Mouse (Mus musculus): Measurements from ENCODE around the gene Cops2. TPM values are rescaled to one million over a fixed set of nuclear protein-coding genes. Genes with fewer than 3 reads are reported as not detected.
A peak's percentile ranks its signal among the peaks of the same experiment; 100 is the strongest.

Gene Cops2
- polyA plus RNA-seq, 1 experiment from 2014 or later = 96.6 TPM

GRCm38 (mm10) chr2:125885891-125886576 lies 27.1 kb upstream of the Cops2 start:
- Histone ChIP-seq H3K4me2 (replicated peaks; ENCODE audit: low read depth, low read length) (no peak overlapping the region), H3K9ac (ENCODE audit: low read depth, low read length) (no peak overlapping the region), H3K4me1 (ENCODE audit: control insufficient read depth, insufficient read depth, low read length) (no peaks in the 10 kb centered on the region), H3K27me3 (ENCODE audit: control insufficient read depth, insufficient read depth, low read length) (no peaks in the 10 kb centered on the region), H3K4me3 (ENCODE audit: low read length) (no peak overlapping the region), H3K27ac (ENCODE audit: low read depth, low read length) (no peak overlapping the region), H3K36me3 (ENCODE audit: control insufficient read depth, insufficient read depth, low read length) (no peaks in the 10 kb centered on the region), H3K9me3 (ENCODE audit: control insufficient read depth, low read length) (peaks cover 2% of the 10 kb centered on the region; the same call in 1 of the 2 replicates)
- ATAC-seq (ENCODE audit: low FRiP score, low TSS enrichment) = no peak
- WGBS = 88% methylated on average over 4 of the region's 4 CpGs

GRCm38 (mm10) chr2:125870159-125870558 lies 11.2 kb upstream of the Cops2 start:
- no peaks in the 10 kb centered on the region for H3K9me3 ChIP-seq (ENCODE audit: control insufficient read depth, low read length)
- H3K4me1 ChIP-seq (ENCODE audit: control insufficient read depth, insufficient read depth, low read length) = no peaks in the 10 kb centered on the region; the same call in 1 of the 2 replicates
- H3K4me2 ChIP-seq (replicated peaks; ENCODE audit: low read depth, low read length) = no peak overlapping the region
- no peak overlapping the region for H3K4me3 ChIP-seq (ENCODE audit: low read length)
- H3K27ac ChIP-seq (ENCODE audit: low read depth, low read length) = no peak overlapping the region
- H3K27me3 ChIP-seq (ENCODE audit: control insufficient read depth, insufficient read depth, low read length) = no peaks in the 10 kb centered on the region
- WGBS = 45% methylated on average over 3 of the region's 3 CpGs
- ATAC-seq (ENCODE audit: low FRiP score, low TSS enrichment) = peak; percentile 93
- H3K36me3 ChIP-seq (ENCODE audit: control insufficient read depth, insufficient read depth, low read length) = no peaks in the 10 kb centered on the region; the same call in 1 of the 2 replicates
- H3K9ac ChIP-seq (ENCODE audit: low read depth, low read length) = no peak overlapping the region

GRCm38 (mm10) chr2:125868301-125868700 lies 9.4 kb upstream of the Cops2 start:
- H3K4me2 ChIP-seq (replicated peaks; ENCODE audit: low read depth, low read length) = no peak overlapping the region
- no peak overlapping the region for H3K4me3 ChIP-seq (ENCODE audit: low read length)
- 76% methylated on average over 3 of the region's 3 CpGs for WGBS
- H3K9me3 ChIP-seq (ENCODE audit: control insufficient read depth, low read length) = no peaks in the 10 kb centered on the region
- H3K36me3 ChIP-seq (ENCODE audit: control insufficient read depth, insufficient read depth, low read length) = no peaks in the 10 kb centered on the region; the same call in 1 of the 2 replicates
- ATAC-seq (ENCODE audit: low FRiP score, low TSS enrichment) = no peak
- H3K27me3 ChIP-seq (ENCODE audit: control insufficient read depth, insufficient read depth, low read length) = no peaks in the 10 kb centered on the region
- no peak overlapping the region for H3K27ac ChIP-seq (ENCODE audit: low read depth, low read length)
- no peaks in the 10 kb centered on the region; the same call in 1 of the 2 replicates for H3K4me1 ChIP-seq (ENCODE audit: control insufficient read depth, insufficient read depth, low read length)
- H3K9ac ChIP-seq (ENCODE audit: low read depth, low read length) = no peak overlapping the region

GRCm38 (mm10) chr2:125866058-125866740 lies 7.3 kb upstream of the Cops2 start:
- no peaks in the 10 kb centered on the region for H3K27me3 ChIP-seq (ENCODE audit: control insufficient read depth, insufficient read depth, low read length)
- peak overlapping the region; percentile 37; the same call in 1 of the 2 replicates for H3K27ac ChIP-seq (ENCODE audit: low read depth, low read length)
- H3K9ac ChIP-seq (ENCODE audit: low read depth, low read length) = peak overlapping the region; percentile 65
- H3K4me3 ChIP-seq (ENCODE audit: low read length) = peak overlapping the region; percentile 61
- whole genome bisulfite sequencing = 4% methylated on average over 22 of the region's 23 CpGs
- no peaks in the 10 kb centered on the region for H3K9me3 ChIP-seq (ENCODE audit: control insufficient read depth, low read length)
- H3K4me1 ChIP-seq (ENCODE audit: control insufficient read depth, insufficient read depth, low read length) = no peaks in the 10 kb centered on the region; the same call in 1 of the 2 replicates
- peak; percentile 90 for ATAC-seq (ENCODE audit: low FRiP score, low TSS enrichment)
- H3K4me2 ChIP-seq (replicated peaks; ENCODE audit: low read depth, low read length) = peak overlapping the region; percentile 60
- H3K36me3 ChIP-seq (ENCODE audit: control insufficient read depth, insufficient read depth, low read length) = no peaks in the 10 kb centered on the region; the same call in 1 of the 2 replicates

GRCm38 (mm10) chr2:125865585-125865984 lies 6.6 kb upstream of the Cops2 start:
- Histone ChIP-seq H3K36me3 (ENCODE audit: control insufficient read depth, insufficient read depth, low read length) (no peaks in the 10 kb centered on the region; the same call in 1 of the 2 replicates), H3K4me2 (replicated peaks; ENCODE audit: low read depth, low read length) (peak overlapping the region; percentile 60), H3K4me3 (ENCODE audit: low read length) (peak overlapping the region; percentile 61), H3K9ac (ENCODE audit: low read depth, low read length) (no peak overlapping the region), H3K27me3 (ENCODE audit: control insufficient read depth, insufficient read depth, low read length) (no peaks in the 10 kb centered on the region), H3K27ac (ENCODE audit: low read depth, low read length) (no peak overlapping the region), H3K9me3 (ENCODE audit: control insufficient read depth, low read length) (no peaks in the 10 kb centered on the region), H3K4me1 (ENCODE audit: control insufficient read depth, insufficient read depth, low read length) (no peaks in the 10 kb centered on the region; the same call in 1 of the 2 replicates)
- no peak for ATAC-seq (ENCODE audit: low FRiP score, low TSS enrichment)

GRCm38 (mm10) chr2:125864551-125864950 lies 5.6 kb upstream of the Cops2 start:
- no peak overlapping the region for H3K9ac ChIP-seq (ENCODE audit: low read depth, low read length)
- WGBS = 95% methylated on average over 1 of the region's 1 CpGs
- H3K9me3 ChIP-seq (ENCODE audit: control insufficient read depth, low read length) = no peaks in the 10 kb centered on the region
- no peak overlapping the region for H3K4me3 ChIP-seq (ENCODE audit: low read length)
- H3K4me1 ChIP-seq (ENCODE audit: control insufficient read depth, insufficient read depth, low read length) = no peaks in the 10 kb centered on the region; the same call in 1 of the 2 replicates
- no peaks in the 10 kb centered on the region for H3K27me3 ChIP-seq (ENCODE audit: control insufficient read depth, insufficient read depth, low read length)
- no peak overlapping the region for H3K27ac ChIP-seq (ENCODE audit: low read depth, low read length)
- ATAC-seq (ENCODE audit: low FRiP score, low TSS enrichment) = no peak
- H3K4me2 ChIP-seq (replicated peaks; ENCODE audit: low read depth, low read length) = no peak overlapping the region
- H3K36me3 ChIP-seq (ENCODE audit: control insufficient read depth, insufficient read depth, low read length) = no peaks in the 10 kb centered on the region; the same call in 1 of the 2 replicates

- H3K27ac ChIP-seq (ENCODE audit: low read depth, low read length) = no peak overlapping the region
- WGBS = 78% methylated on average over 3 of the region's 3 CpGs
- H3K36me3 ChIP-seq (ENCODE audit: control insufficient read depth, insufficient read depth, low read length) = no peaks in the 10 kb centered on the region
- no peak for ATAC-seq (ENCODE audit: low FRiP score, low TSS enrichment)
- no peak overlapping the region for H3K9ac ChIP-seq (ENCODE audit: low read depth, low read length)
- no peaks in the 10 kb centered on the region for H3K9me3 ChIP-seq (ENCODE audit: control insufficient read depth, low read length)
- no peaks in the 10 kb centered on the region for H3K27me3 ChIP-seq (ENCODE audit: control insufficient read depth, insufficient read depth, low read length)
- H3K4me1 ChIP-seq (ENCODE audit: control insufficient read depth, insufficient read depth, low read length) = peaks cover 3% of the 10 kb centered on the region; the same call in 1 of the 2 replicates
- H3K4me3 ChIP-seq (ENCODE audit: low read length) = no peak overlapping the region
- H3K4me2 ChIP-seq (replicated peaks; ENCODE audit: low read depth, low read length) = no peak overlapping the region
These were observed 4.9 kb upstream of the Cops2 start for GRCm38 (mm10) chr2:125863799-125864198.

GRCm38 (mm10) chr2:125857707-125858106 lies 1.2 kb downstream of the Cops2 start:
- Histone ChIP-seq H3K4me2 (replicated peaks; ENCODE audit: low read depth, low read length) (peak overlapping the region; percentile 59), H3K36me3 (ENCODE audit: control insufficient read depth, insufficient read depth, low read length) (no peaks in the 10 kb centered on the region), H3K9ac (ENCODE audit: low read depth, low read length) (peak overlapping the region; percentile 98; the same call in 1 of the 2 replicates), H3K4me3 (ENCODE audit: low read length) (peak overlapping the region; percentile 99), H3K9me3 (ENCODE audit: control insufficient read depth, low read length) (no peaks in the 10 kb centered on the region), H3K27ac (ENCODE audit: low read depth, low read length) (no peak overlapping the region), H3K4me1 (ENCODE audit: control insufficient read depth, insufficient read depth, low read length) (0 out of 2 replicates have a peak, but pooled peaks cover 3% of the 10 kb centered on the region), H3K27me3 (ENCODE audit: control insufficient read depth, insufficient read depth, low read length) (no peaks in the 10 kb centered on the region)
- no peak for ATAC-seq (ENCODE audit: low FRiP score, low TSS enrichment)
- WGBS = 49% methylated on average over 3 of the region's 3 CpGs

- no peak for ATAC-seq (ENCODE audit: low FRiP score, low TSS enrichment)
- no peaks in the 10 kb centered on the region for H3K27me3 ChIP-seq (ENCODE audit: control insufficient read depth, insufficient read depth, low read length)
These were observed 7.7 kb downstream of the Cops2 start for GRCm38 (mm10) chr2:125851237-125851636.

More at GRCm38 (mm10) chr2:125851237-125851636, 7.7 kb downstream of the Cops2 start:
- Histone ChIP-seq H3K36me3 (ENCODE audit: control insufficient read depth, insufficient read depth, low read length) (peaks cover 27% of the 10 kb centered on the region), H3K4me2 (replicated peaks; ENCODE audit: low read depth, low read length) (no peak overlapping the region), H3K4me1 (ENCODE audit: control insufficient read depth, insufficient read depth, low read length) (no peaks in the 10 kb centered on the region), H3K9me3 (ENCODE audit: control insufficient read depth, low read length) (no peaks in the 10 kb centered on the region), H3K27ac (ENCODE audit: low read depth, low read length) (no peak overlapping the region), H3K4me3 (ENCODE audit: low read length) (no peak overlapping the region), H3K9ac (ENCODE audit: low read depth, low read length) (no peak overlapping the region)
- 76% methylated on average over 2 of the region's 2 CpGs for whole genome bisulfite sequencing
